Mouse (Mus musculus): Measurements from ENCODE around the gene Ano10. TPM values are rescaled to one million over a fixed set of nuclear protein-coding genes. Genes with fewer than 3 reads are reported as not detected.

Gene Ano10
- polyA plus RNA-seq (2012; ENCODE audit: low replicate concordance) = 5.3 and 12.4 TPM in 2 replicates

GRCm38 (mm10) chr9:122294242-122294881 is at the start of gene Ano10:
Gene Ano10, minus strand, starts transcription at chr9:122294423.

Other genes starting within 250 kb of the Ano10 start
- 36.6 and 78.4 TPM in 2 replicates for gene Snrk, start 177.2 kb downstream of the Ano10 start, polyA plus RNA-seq (2012; ENCODE audit: low replicate concordance)
- gene Abhd5, start 57.2 kb upstream of the Ano10 start, polyA plus RNA-seq (2012; ENCODE audit: low replicate concordance) = 6.7 and 6.9 TPM in 2 replicates

Measured in hematopoietic multipotent progenitor cell, adult 10-12 weeks (in vitro differentiated cells).